Mouse (Mus musculus): ENCODE results near the gene Prrg4. TPM values are rescaled to one million over a fixed set of nuclear protein-coding genes. Genes with fewer than 3 reads are reported as not detected.
A peak's percentile ranks its signal among the peaks of the same experiment; 100 is the strongest.
"Not testable (repeated sequence)": the region's sequence is repeated elsewhere in the genome, so short reads cannot be mapped to it uniquely, and the experiment has no call there.

Prrg4 gene
- polyA plus RNA-seq (2014; fragmentation: Nextera tagmentation; extraction: Ambion mirVana) = 1.5 TPM in 2 replicates

DNA sequence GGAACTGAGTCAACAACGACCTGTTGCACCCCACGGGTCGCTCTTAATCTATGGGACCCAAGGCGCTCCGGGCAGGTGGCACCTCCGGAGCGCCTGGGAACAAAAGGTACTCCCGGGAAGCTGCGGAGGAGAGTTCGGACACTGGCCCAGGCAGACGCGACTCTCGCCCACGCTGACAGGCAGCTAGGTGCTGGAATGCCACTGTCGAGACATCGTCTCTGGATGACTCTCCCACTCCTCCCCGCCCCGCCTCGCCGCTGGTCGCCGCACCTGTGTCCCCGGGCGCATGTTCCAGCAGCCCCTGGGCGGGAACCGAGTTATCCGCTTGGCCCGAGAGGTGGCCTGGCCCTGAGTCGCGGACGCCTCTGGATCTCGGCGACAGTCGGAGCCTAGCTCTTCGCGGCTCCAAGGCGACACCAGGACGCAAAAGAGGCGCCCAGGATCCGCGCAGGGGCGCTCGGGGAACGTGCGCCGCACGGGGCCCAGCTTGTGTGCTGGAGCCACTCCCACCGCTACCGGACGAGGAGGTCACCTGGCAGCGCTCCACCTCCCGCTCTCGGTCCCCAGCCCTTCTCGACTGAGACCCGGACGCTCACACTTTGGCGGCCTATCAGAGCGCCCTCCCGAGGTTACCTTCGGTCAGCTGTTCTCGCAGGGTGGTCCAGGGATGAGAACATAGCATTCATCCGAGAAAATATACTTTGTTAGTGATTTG is at the start of gene Prrg4:
Gene Prrg4, minus strand, starts transcription at position 601 of the 715 bp plus-strand sequence.
- Histone ChIP-seq H3K4me1 (ENCODE audit: control insufficient read depth, insufficient read depth, low read length) (no peaks in the 10 kb centered on the region; the same call in 1 of the 2 replicates), H3K9me3 (replicated peaks; ENCODE audit: control insufficient read depth, low read length) (no peaks in the 10 kb centered on the region), H3K9ac (replicated peaks; ENCODE audit: low read length) (peak within 1 kb of the TSS; percentile 30; the same call in 1 of the 2 replicates), H3K4me2 (ENCODE audit: low read depth, low read length) (peak within 1 kb of the TSS; percentile 95), H3K27ac (replicated peaks; ENCODE audit: low read depth, low read length) (no peak within 1 kb of the TSS), H3K36me3 (replicated peaks; ENCODE audit: control insufficient read depth, insufficient read depth, low read depth, low read length) (no peaks in the 10 kb centered on the region), H3K4me3 (ENCODE audit: low read depth, low read length) (peak within 1 kb of the TSS; percentile 49), H3K27me3 (ENCODE audit: control insufficient read depth, insufficient read depth, low read length) (no peaks in the 10 kb centered on the region)
- DNase-seq (ENCODE audit: low spot score) (peak; percentile 66), ATAC-seq (replicated peaks; ENCODE audit: insufficient number of reproducible peaks, low FRiP score, low TSS enrichment, low read depth) (peak; percentile 70)
- under 1% methylated on average over 59 of the region's 62 CpGs for WGBS

DNA sequence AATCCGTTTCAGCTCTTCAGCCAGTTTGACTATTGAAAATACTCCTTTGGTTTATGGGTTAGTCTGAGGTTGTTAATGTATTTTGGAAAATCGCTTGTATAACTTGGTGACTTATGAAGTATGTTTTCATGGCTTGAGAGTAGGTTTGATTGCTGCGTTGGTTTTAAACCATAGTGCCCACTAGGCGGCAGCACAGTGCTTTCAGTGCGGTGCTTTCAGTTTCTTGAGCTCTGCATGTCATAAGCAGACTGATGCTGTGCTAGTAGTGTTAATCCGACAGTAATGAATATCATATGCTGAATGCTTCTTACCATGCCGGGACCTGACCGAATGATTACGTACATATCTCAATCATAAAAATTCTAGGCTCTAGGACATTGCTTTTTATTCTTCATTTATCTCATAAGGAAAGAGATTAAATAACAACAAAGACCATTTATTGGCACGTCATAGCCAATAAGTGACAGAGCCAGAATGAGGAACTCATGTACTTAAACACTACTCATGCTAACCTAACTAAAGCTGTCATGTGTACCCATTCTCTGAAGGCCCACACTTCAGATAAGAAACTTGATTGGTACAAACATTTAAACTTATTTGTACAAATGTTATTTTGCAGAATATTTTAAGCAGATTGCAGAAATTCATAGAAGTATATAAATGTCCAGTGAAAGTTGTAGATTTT is 38.3 kb upstream of the Prrg4 start:
- H3K4me3 ChIP-seq (ENCODE audit: low read depth, low read length) = no peak overlapping the region
- no peak overlapping the region for H3K27ac ChIP-seq (replicated peaks; ENCODE audit: low read depth, low read length)
- DNase-seq (ENCODE audit: low spot score) (peak; percentile 91), ATAC-seq (replicated peaks; ENCODE audit: insufficient number of reproducible peaks, low FRiP score, low TSS enrichment, low read depth) (no peak)
- H3K4me1 ChIP-seq (ENCODE audit: control insufficient read depth, insufficient read depth, low read length) = no peaks in the 10 kb centered on the region
- no peaks in the 10 kb centered on the region for H3K36me3 ChIP-seq (replicated peaks; ENCODE audit: control insufficient read depth, insufficient read depth, low read depth, low read length)
- no peaks in the 10 kb centered on the region for H3K27me3 ChIP-seq (ENCODE audit: control insufficient read depth, insufficient read depth, low read length)
- H3K9me3 ChIP-seq (replicated peaks; ENCODE audit: control insufficient read depth, low read length) = no peaks in the 10 kb centered on the region
- WGBS = 16% methylated on average over 10 of the region's 10 CpGs
- H3K4me2 ChIP-seq (ENCODE audit: low read depth, low read length) = no peak overlapping the region
- H3K9ac ChIP-seq (replicated peaks; ENCODE audit: low read length) = no peak overlapping the region

DNA sequence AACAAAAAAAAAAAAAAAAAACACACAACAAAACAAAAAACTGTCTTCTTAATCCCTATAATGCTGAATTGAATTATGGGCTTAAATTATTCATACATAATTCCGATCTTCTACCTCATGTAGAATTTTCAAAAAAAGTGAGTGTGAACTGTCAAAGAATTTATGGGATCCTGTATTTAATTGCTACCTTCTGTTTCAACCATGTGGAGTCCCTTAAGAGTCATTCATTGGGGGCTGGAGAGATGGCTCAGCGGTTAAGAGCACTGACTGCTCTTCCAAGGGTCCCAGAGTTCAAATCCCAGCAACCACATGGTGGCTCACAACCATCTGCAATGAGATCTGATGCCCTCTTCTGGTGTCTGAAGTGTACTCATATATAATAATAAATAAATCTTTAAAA is 37.7 kb upstream of the Prrg4 start:
- 59% methylated on average over 2 of the region's 2 CpGs for WGBS
- not testable (repeated sequence) for H3K27ac ChIP-seq (replicated peaks; ENCODE audit: low read depth, low read length)

DNA sequence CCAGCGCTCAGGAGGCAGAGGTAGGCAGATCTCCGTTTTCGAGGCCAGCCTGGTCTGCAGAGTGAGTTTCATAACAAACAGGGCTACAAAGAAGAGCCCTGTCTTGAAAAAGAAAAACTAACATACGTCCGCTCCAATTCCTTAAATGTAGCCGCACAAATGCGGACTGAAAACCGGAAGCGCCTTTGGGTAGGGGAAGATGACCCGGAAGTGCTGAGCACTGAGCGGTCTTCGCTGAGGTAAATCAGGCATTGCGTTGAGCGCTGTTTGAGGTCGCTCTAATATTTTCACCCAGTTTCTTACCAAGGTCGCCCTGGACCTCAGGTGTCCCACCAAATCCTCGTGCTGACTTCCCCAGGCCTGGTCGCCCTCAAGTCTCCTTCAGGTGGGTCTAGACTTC is 36.4 kb upstream of the Prrg4 start:
- no peak overlapping the region for H3K27ac ChIP-seq (replicated peaks; ENCODE audit: low read depth, low read length)
- no peak overlapping the region for H3K4me3 ChIP-seq (ENCODE audit: low read depth, low read length)
- no peak overlapping the region for H3K4me2 ChIP-seq (ENCODE audit: low read depth, low read length)
- H3K9ac ChIP-seq (replicated peaks; ENCODE audit: low read length) = no peak overlapping the region
- no peaks in the 10 kb centered on the region for H3K36me3 ChIP-seq (replicated peaks; ENCODE audit: control insufficient read depth, insufficient read depth, low read depth, low read length)
- H3K9me3 ChIP-seq (replicated peaks; ENCODE audit: control insufficient read depth, low read length) = no peaks in the 10 kb centered on the region
- no peaks in the 10 kb centered on the region for H3K27me3 ChIP-seq (ENCODE audit: control insufficient read depth, insufficient read depth, low read length)
- ATAC-seq (replicated peaks; ENCODE audit: insufficient number of reproducible peaks, low FRiP score, low TSS enrichment, low read depth) (no peak), DNase-seq (ENCODE audit: low spot score) (no peak)
- H3K4me1 ChIP-seq (ENCODE audit: control insufficient read depth, insufficient read depth, low read length) = no peaks in the 10 kb centered on the region
- WGBS = 87% methylated on average over 18 of the region's 18 CpGs

More for the DNA sequence above, 37.7 kb upstream of the Prrg4 start:
- H3K9ac ChIP-seq (replicated peaks; ENCODE audit: low read length); H3K36me3 ChIP-seq (replicated peaks; ENCODE audit: control insufficient read depth, insufficient read depth, low read depth, low read length); DNase-seq (ENCODE audit: low spot score); H3K4me1 ChIP-seq (ENCODE audit: control insufficient read depth, insufficient read depth, low read length); H3K4me3 ChIP-seq (ENCODE audit: low read depth, low read length); H3K9me3 ChIP-seq (replicated peaks; ENCODE audit: control insufficient read depth, low read length); H3K27me3 ChIP-seq (ENCODE audit: control insufficient read depth, insufficient read depth, low read length); H3K4me2 ChIP-seq (ENCODE audit: low read depth, low read length); ATAC-seq (replicated peaks; ENCODE audit: insufficient number of reproducible peaks, low FRiP score, low TSS enrichment, low read depth): not testable (repeated sequence)

DNA sequence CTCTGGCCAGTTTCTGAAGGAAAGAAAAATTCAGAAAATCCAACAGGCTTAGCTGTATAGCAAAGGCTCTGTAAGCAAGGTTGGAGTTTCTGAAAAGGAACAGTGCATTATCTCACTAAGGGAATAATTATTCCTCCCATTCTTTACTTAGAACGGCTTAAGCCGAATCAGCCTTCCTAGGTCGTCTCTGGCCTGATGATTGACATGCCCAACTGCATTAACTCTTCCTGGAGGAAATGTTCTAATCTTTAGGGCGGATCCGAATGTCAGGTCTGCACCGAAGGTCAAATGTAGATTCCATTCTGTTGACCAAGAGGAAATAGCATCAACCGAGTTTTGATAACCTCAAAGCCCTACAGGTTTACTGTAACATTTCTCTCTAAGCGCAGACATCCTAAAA is 29.1 kb upstream of the Prrg4 start:
- Histone ChIP-seq H3K9me3 (replicated peaks; ENCODE audit: control insufficient read depth, low read length) (no peaks in the 10 kb centered on the region), H3K36me3 (replicated peaks; ENCODE audit: control insufficient read depth, insufficient read depth, low read depth, low read length) (no peaks in the 10 kb centered on the region), H3K4me1 (ENCODE audit: control insufficient read depth, insufficient read depth, low read length) (no peaks in the 10 kb centered on the region), H3K9ac (replicated peaks; ENCODE audit: low read length) (no peak overlapping the region), H3K27ac (replicated peaks; ENCODE audit: low read depth, low read length) (no peak overlapping the region), H3K4me2 (ENCODE audit: low read depth, low read length) (no peak overlapping the region), H3K4me3 (ENCODE audit: low read depth, low read length) (no peak overlapping the region), H3K27me3 (ENCODE audit: control insufficient read depth, insufficient read depth, low read length) (no peaks in the 10 kb centered on the region)
- DNase-seq (ENCODE audit: low spot score) (no peak), ATAC-seq (replicated peaks; ENCODE audit: insufficient number of reproducible peaks, low FRiP score, low TSS enrichment, low read depth) (no peak)
- 82% methylated on average over 8 of the region's 8 CpGs for WGBS

DNA sequence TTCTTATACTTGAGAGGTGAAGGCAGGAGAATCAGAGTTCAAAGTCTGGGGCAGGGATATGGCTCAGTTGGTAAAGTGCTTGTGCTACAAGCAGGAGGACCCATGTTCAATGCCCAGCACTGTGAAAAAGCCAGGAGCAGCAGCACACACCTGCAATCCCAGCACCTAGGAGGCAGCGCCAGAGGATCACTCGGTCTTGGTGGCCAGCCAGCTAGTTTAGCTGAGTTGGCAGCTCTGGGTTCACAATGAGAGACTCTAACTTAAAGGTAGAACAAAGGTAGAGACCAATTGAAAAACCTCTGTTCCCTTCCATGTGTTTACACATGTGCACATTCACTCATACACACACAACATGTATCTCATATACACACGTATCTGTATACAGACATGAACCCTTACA is 19.4 kb upstream of the Prrg4 start:
- WGBS = 83% methylated on average over 3 of the region's 3 CpGs

DNA sequence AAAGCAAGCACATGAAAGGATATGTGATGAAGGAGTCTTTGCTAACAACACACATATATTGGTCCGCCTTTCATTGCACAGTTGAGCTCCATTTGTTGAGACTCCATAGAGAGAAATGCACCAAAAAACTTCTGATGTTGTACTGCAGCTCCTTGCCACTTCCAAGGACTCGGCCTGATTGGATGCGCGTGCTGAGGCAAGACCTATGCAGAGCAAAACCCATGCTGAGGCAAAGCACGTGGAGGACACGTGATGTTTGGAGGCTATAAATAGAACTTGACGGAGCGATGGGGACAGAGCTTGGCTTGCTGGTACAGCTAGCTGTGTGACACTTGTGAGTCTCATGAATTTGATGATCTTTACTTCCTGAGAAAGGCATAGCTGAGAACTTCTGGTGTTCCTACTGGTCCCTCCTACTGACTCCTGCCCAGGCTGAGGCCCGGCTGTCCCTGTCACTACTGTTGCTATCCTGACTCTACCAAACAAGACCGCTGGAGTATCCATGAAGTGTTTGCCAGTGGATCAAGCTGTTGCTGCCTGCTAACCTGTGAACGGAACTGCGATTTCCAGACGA is 17.7 kb upstream of the Prrg4 start, which contains the start of gene Ccdc73:
Gene Ccdc73, plus strand, starts transcription at position 524 of the 574 bp plus-strand sequence.
- H3K4me1 ChIP-seq (ENCODE audit: control insufficient read depth, insufficient read depth, low read length) = no peaks in the 10 kb centered on the region
- no peak within 1 kb of the TSS for H3K9ac ChIP-seq (replicated peaks; ENCODE audit: low read length)
- H3K36me3 ChIP-seq (replicated peaks; ENCODE audit: control insufficient read depth, insufficient read depth, low read depth, low read length) = no peaks in the 10 kb centered on the region
- DNase-seq (ENCODE audit: low spot score) (no peak), ATAC-seq (replicated peaks; ENCODE audit: insufficient number of reproducible peaks, low FRiP score, low TSS enrichment, low read depth) (no peak)
- H3K4me2 ChIP-seq (ENCODE audit: low read depth, low read length) = no peak within 1 kb of the TSS
- no peak within 1 kb of the TSS for H3K4me3 ChIP-seq (ENCODE audit: low read depth, low read length)
- H3K27ac ChIP-seq (replicated peaks; ENCODE audit: low read depth, low read length) = no peak within 1 kb of the TSS
- no peaks in the 10 kb centered on the region for H3K27me3 ChIP-seq (ENCODE audit: control insufficient read depth, insufficient read depth, low read length)
- 90% methylated on average over 13 of the region's 13 CpGs for WGBS
- H3K9me3 ChIP-seq (replicated peaks; ENCODE audit: control insufficient read depth, low read length) = no peaks in the 10 kb centered on the region

More for the DNA sequence above, 19.4 kb upstream of the Prrg4 start:
- DNase-seq (ENCODE audit: low spot score) = no peak
- H3K4me3 ChIP-seq (ENCODE audit: low read depth, low read length) = no peak overlapping the region
- no peaks in the 10 kb centered on the region for H3K27me3 ChIP-seq (ENCODE audit: control insufficient read depth, insufficient read depth, low read length)
- no peaks in the 10 kb centered on the region for H3K36me3 ChIP-seq (replicated peaks; ENCODE audit: control insufficient read depth, insufficient read depth, low read depth, low read length)
- H3K4me1 ChIP-seq (ENCODE audit: control insufficient read depth, insufficient read depth, low read length) = no peaks in the 10 kb centered on the region
- H3K9ac ChIP-seq (replicated peaks; ENCODE audit: low read length) = no peak overlapping the region
- ATAC-seq (replicated peaks; ENCODE audit: insufficient number of reproducible peaks, low FRiP score, low TSS enrichment, low read depth) = no peak
- no peaks in the 10 kb centered on the region for H3K9me3 ChIP-seq (replicated peaks; ENCODE audit: control insufficient read depth, low read length)
- no peak overlapping the region for H3K27ac ChIP-seq (replicated peaks; ENCODE audit: low read depth, low read length)
- no peak overlapping the region for H3K4me2 ChIP-seq (ENCODE audit: low read depth, low read length)
